Mouse (Mus musculus): ENCODE measurements around the gene Edil3. TPM values are rescaled to one million over a fixed set of nuclear protein-coding genes. Genes with fewer than 3 reads are reported as not detected.
"Not testable (repeated sequence)": the region's sequence is repeated elsewhere in the genome, so short reads cannot be mapped to it uniquely, and the experiment has no call there.

Edil3 gene
- total RNA-seq, 2 experiments from 2014 or later: 0.52 to 1.4 TPM

DNA sequence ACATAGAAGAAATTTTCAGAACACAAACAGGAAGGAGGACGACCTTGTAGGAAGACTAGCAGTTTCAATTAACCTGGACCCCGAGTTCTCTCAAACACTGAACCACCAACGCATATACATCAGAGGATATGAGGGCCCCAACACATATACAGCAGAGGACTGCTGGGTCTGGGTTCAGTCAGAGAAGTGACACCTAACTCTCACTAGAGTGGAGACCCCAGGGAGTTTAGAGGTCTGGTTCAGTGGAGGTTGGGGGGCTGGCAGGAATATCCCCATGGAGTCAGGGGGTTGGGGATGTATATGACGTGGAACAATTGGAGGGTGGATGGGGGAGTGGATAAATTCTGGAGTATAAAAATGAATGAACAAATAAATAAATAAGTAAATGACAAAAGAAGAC is 151.1 kb downstream of the Edil3 start:
- DNase-seq: no peak

DNA sequence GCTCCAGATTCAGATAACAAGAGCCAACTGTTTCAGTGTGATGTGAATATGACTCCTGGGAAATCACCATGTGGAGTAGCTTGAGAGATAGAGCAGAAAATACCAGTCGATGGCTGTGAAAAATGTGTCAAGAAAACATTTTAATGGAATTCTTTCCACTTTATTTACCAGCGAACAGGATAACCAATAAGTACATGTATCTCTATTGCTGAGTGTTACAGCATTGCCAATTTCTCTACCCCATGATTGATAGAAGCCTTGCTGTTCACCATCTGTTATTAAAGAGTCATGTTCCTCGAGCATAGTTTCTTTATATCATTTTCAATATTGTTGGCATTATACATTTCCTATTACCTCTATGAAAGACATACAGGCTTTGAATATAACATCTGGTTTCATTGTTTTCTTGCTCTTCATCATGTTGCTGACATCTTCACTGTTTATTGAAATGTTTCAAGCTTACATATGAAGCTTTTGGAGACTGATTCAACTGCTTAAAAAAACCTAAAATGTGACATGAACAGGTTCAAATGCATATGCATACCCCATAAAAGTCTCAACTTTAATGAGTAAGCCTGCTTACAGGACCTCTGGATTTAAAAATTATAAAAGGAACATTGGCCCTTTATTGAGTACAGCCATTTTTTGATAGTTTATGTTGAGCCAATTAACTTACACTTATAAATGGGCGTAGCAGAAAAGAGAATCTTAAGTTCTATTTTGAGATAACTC is 186.6 kb downstream of the Edil3 start:
- DNase-seq: no peak

DNA sequence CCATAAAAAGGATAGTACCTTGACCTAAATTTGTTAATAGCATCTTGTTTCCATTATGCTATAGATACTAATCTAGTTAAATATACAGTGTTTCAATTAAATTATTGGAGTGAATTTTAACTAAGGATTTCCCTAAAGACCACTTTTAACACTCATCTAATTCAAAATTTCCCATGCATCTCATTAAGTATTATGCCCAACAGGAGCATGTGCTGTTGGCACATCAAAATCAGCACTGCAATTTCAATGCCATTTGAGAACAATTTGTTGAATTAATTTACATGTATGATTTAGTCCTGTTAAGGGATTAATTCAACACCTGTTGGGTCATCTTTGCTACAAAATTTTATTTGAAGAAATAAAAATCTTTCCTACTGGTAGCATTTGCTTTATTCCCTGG is 191.2 kb downstream of the Edil3 start:
- no peak for DNase-seq

DNA sequence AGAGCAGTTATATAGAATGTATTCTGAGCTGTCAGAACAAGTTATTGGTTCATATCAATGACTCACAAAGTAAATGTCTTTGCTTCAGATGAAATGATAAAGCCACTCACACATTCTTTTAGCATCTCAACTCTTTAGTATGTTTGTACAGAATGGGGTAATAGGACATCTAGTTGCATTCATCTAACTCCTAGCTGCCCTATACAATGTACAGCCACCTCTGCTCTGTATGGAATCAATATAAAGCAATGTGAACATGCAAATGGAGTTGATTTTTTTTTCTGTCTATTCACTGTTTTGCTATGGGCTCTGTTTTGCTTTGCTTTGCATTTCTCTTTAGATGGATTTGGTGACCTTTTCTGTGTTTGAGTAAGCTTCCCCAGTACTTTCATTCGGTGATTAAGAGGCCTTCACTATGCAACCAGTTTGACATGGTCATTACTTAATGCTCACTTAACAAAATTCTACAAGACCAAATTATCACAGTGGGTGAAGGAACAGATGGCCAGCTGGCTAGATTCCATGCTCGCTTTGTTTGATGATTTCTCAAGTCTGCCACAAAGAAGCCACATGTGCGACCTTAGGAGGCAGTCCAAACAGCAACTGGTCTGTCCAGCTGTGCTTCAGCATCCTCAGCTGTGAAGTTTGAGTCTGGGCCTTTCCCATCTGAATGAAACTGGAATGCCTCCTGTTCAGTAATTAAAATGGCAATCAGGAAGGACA is 208.7 kb downstream of the Edil3 start:
- peak; percentile 2 for DNase-seq

DNA sequence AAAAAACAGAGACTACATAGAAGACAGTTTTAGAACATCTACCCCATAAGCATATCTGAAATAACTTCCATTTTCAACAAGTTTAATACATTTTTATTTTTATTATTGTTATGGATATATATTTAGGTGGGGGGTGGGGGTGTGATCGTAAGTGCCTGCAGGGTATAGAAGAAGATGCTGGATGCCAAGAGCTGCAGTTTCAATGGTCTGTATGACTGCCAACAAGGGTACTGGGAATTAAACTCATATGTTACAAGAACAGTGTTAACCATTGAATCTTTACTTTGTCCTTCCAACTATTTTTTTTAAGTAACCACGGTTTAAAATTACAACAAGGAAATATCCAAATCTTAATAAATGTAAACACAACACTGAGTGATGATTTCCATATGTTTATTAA is 214.4 kb downstream of the Edil3 start:
- DNase-seq: no peak

DNA sequence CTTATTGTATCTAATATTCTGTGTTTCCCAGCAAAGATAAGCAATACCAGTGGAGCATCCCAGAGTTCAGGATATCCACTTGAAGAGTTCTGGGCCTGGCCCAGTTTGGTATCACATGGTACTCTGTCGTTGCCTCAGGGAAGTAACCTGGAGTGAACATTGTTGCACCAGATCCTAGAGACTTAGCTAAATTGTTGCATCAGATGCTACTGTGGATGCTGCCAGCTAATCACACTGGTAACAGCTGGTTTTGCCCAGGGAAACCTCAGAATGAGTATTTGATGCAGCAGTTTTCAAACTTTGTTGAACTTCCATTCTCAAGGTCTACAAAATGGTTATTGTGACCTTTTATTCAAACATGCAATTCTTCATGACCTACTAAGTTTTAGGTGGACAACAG is 220.2 kb downstream of the Edil3 start:
- no peak for DNase-seq

DNA sequence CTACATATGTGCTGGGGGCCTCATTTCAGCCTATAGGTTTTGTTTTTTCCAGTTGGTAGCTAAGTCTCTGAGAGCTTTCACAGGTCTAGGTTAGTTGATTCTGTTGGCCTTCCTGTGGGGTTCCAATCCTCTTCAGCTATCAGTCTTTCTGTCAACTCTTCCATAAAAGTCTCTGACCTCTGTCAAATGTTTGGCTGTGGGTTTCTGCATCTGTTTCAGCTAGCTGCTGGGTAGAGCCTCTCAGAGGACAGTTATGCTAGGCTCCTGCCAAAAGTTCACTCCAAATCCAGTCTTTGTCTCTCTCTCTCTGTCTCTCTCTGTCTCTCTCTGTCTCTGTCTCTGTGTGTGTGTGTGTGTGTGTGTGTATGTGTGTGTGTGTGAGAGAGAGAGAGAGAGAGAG is 248.9 kb downstream of the Edil3 start:
- not testable (repeated sequence) for DNase-seq

DNA sequence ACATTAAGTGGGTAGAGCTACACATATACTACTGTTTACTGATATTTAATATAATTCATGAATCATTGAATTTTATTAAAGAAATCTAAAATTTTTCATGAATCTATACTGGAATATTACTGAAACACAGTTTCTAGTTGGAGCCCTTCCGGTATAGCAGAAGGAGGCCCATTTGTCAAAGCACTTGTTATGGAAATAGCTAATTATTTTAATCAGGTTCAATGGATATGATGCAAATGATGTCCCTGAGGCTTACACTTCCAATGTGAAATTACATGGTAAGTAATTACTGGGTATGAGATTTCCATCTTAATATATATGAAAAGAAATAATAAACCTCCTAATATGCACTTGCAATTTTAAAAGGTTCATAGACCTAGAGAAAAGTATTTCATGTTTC is 254.9 kb downstream of the Edil3 start:
- no peak for DNase-seq

DNA sequence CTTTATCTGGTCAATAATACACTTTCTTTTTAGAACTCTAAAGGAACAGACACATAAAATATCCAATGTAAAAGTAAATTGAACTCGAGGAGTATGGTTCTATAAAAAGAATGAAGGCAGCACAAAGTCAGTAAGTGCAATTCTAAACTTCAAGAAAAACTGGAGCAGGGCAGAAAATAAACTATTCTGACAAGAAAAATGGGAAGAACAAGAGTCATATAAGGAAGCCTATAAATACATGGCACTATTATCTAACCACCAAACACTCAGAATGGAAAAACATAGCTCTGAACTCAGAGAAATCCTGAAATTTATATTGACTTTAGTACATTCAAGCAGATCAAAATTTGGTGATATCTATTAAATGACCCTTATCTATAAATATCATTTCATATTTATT is 284.6 kb downstream of the Edil3 start:
- DNase-seq: no peak

DNA sequence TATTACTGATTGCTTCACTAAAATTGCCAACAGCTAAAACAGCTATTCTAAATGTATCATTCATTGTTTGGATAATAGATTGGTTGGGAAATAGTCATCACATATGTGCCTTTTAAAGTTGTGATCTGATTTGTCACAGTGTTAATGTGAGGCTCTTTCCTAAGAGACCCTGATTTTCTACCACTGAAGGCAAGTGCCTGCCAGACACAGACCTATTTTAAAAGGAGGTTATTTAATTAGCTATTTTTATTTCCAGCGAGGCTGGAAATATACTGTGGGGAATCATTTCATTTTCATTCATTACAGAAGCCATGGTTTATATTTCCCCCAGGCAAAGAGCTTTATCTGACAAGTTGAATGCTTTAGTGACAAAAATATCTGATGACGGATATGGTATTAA is 296.3 kb downstream of the Edil3 start:
- DNase-seq: no peak

DNA sequence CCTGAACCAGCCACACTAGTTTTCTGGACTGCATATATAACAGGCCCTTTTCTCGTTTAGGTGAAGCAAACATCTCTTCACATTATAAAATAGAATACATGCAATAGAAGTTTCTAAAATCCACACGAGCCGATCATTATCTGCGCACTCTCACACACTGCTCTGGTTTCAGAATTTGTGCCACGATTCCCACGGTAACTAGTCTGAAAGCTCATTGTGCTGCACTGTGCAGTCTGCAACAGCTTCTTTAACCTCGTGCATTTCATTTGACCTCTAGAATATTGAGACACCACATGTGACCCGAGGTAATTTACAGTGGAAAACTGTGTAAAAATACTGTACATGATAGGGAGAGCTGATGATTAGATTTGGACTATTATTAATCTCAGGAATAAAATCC is 298.5 kb downstream of the Edil3 start:
- DNase-seq: no peak

DNA sequence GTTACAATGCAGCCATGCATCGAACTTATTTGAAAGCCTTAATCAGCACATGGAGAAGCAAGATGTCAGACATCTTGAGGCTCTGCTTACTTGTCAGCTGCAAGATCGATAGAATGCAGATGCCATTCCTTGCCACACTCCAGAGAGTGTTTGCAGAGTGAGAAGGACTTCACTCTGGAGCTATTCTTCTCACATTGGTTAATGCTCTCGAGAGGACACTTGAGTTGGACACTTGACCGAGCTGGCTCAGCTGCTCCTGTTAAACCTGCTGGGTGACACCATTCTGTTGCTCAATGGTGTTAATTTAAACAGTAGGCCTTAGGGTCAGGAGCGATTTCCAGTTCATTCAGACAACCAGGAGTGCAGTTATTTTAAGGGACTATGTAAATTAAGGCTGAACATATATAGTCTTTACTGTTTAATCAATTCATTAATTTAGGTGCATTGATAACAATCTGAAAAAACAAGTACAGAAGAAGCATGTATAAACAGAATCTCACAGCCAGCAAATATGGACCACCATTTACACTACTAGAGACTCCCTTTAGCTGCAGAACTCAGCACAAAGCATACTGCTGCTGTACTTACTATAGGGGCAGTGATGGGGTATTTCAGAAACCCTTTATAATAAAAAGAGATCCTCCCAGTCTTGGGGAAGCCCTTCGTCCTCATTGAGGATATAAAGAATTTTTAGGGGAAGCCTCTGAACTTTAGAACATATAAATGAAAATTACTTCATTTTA is 301.4 kb downstream of the Edil3 start:
- DNase-seq: no peak

DNA sequence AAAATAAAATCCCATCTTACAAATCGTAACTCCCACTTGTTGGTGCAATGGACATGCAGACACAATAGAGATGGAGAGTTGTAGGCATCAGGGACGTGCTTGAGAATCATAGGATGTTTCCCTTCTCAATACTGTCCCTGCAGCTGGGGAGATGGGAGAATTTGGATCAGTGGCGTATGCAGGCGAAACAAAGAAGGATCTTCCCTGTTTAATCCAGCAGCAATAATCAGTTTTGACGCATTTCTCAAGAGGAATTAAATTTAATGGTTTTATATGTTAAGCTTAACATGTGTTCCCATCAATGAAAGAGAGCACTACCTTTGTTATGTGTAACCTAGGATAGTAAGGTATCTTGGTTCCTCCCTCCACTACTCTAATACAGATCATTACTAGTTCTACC is 302.1 kb downstream of the Edil3 start:
- DNase-seq: no peak

DNA sequence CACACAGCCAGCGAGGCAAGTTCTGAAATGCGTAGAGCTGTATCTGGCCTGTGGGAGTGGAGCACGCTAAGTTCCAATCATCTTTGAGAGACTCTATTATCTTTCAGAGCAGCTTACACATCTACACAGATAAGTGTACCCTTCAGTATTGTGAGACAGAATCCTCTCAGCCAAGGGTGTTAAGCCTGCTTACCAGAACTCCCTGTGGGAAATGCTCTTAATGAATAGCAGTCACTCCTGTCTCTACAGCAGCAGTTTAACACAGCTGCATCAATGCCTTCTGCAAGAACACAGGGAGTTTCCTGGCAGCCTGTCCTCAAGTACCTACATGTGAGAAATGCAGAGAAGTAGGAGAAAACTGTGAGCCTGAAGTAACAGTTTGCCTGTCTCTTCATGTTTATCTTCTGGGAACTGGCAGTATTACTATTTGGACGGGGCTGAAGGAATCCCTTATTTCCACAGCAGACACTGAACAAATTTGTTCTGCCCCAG is 324.8 kb downstream of the Edil3 start:
- no peak for DNase-seq

DNA sequence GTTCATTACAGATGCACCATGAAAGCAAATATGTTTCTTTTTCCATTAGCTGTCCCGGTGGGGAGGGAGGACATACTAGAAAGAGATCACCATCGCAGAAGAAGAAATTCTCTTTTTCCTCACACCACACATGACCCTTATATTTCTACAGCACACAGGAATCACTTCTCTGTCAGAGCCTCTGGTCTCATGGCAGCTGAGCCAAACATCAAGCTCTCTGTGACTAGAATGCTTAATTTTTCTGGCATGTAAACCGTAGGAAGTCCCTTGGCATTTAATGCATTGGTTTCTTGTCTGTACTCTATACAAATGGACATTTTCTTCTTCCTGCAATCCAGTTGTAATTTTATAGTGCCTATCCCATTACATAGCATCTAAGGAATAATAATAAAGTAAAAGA is 330.6 kb downstream of the Edil3 start:
- no peak for DNase-seq

DNA sequence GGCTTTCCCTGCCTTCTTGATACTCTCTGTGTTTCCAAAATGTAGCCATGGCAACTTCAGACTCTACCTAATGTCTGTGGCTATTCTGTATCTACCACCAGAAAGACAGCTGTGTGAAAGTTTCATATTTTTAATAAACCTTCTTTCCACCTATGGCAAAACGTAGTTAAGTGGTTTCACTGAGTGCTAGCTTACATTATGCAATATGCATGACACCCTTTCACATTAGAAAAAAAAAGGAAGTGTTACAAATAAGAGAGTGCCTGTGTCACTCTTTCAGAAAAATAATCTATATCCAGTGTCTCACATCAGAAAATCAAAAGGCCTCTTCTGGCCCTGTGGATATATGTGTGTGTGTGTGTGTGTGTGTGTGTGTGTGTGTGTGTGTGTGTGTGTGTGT is 346.7 kb downstream of the Edil3 start:
- no peak for DNase-seq

DNA sequence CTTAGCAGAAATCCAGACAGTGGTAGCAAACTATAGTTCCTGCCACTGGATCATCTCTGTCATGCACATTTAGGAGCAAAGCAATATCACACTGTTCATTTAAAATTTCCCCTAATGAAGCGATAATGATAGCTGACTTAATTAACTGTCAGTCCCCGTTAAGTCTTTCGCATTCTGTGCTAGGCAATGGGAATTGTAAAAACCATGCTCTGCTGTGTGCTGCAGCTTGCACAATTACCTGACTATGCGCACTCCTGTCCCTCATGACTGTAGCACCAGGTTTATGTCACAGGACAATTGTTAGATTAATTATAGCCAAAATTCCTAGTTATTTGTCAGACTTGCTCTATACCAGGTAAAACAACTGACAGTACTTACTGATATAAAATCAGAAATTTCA is 348.8 kb downstream of the Edil3 start:
- no peak for DNase-seq

DNA sequence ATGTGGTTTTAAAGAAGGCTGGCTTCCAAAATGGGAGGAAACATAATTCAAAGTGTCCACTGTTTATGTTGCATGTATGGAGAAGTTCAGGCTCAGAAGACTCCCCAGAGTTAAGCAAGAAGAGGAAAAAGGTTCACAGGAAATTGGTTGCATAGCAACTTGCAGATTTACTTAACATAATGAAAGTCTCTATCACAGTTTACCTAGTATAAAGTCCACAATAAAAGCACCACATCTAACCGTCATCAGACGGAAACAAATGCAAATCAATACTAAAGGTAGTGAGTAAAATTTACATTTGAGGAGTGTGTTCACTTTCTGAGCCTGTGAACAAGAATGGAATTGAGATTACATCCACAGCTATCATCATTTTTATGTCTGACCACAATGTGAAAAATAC is 353.9 kb downstream of the Edil3 start:
- DNase-seq: no peak

DNA sequence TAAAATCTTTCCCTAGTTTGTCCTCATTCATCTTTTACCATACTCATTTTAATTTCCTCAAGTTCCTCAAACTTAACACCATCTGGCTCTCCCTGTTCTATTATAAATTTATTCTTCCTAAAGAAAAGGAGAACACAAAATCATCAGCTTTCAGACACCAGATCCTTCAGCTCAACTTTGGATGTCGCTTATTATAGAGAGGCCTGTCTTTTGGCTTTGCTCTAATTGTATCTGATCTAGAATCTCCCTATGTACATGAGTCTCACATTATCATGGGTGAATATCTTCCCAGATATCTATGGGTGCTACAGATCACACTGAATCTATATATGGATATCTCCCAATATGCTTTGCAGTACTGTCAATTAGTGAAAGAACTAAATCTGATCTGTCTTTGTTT is 367.8 kb downstream of the Edil3 start:
- DNase-seq: no peak

DNA sequence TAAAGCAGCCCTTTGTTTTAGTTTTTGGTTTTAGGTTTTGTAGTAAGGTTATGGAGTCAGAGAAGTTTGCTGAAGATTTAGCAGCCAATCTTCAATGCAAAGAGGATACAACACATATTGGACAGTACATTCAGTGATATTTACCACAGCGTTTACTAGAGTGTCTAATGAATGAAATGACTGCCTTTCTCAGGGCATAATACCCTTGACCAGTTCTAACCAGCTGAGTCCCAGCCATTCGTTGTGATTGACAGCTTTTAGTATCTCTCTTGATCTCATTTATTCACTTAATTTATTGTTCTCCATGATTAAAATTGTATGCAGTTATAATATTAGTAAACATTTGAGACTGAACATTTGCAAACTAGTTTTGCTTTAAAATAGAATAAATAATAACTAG is 375.7 kb downstream of the Edil3 start:
- no peak for DNase-seq

DNA sequence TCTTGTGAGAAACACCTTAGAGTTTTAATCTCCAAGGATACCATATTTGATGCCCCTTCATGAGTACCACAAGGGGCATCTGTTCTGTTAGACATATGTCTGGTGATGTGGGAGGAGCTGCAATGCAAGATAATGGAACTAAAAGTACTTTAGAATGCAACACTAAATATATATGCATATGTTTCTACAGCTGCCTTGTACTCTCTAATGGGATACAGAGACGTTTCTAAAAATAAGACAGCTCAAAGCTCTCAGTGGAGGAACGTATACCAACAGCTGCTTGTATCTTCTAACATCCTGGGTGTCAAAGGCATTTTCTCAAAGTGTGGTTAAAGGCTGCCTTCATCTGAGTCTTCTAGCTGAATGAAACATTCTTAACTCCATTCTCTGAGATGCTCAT is 378.0 kb downstream of the Edil3 start:
- no peak for DNase-seq

DNA sequence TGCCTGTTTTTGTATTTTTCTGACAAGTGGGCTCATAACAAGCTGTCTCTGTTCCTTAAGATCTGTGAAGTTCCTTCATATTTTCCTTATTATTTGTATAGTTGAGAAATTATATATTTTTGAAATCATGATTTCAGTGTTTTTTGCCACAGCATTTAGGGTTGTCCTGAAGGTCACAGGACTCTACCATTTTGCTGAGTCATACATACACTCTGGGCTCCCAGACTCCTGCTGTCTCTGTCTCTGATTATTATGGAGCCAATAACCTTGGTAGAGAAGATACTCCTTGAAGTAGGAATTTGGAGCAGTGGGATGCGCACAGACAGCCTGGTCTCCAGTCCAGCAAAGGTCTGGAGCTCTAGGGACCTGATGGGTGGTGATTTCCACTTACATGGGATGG is 416.8 kb downstream of the Edil3 start:
- DNase-seq: no peak

DNA sequence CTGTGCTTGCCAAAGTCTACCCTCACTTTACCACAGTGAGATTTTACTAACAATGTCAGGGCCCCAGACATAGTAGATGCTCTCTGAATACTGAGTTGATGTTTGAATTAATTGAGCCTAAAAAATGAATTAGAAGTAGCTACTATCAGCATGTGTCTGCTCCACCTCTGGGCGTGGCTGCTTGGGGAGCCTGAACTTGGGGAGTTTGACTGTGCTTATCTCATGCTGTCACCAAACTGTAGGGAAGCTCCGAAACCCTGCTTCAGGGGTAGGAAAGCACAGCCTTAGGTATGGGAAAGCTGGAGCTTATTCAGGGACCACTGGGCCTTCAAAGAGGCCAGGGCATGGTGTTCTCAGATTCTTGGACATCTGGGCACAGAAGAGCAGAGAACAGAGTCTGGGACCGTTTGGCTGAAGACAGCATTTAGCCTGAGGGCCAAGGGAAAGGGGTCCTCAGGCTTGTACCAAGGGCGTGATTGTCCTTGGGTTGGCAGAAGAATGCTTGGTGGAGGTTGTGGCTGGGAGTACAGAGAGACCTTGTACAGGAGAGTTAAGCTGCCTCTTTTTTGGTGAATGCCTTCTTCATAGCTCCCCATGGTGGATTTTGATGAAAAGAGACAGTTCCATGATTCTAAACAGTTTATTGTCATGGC is 432.8 kb downstream of the Edil3 start:
- no peak for DNase-seq

Data from gastrocnemius, postnatal 10 days (tissue).